Mouse (Mus musculus) lung, postnatal 10 days (tissue): ENCODE data around the gene Srgap3.
"Not testable (repeated sequence)": the region's sequence is repeated elsewhere in the genome, so short reads cannot be mapped to it uniquely, and the experiment has no call there.

ENCODE experiments used
- DNase-seq: peaks from one replicate; pipeline ENCODE4 v3.0.0; 2021

Gene Srgap3

DNA sequence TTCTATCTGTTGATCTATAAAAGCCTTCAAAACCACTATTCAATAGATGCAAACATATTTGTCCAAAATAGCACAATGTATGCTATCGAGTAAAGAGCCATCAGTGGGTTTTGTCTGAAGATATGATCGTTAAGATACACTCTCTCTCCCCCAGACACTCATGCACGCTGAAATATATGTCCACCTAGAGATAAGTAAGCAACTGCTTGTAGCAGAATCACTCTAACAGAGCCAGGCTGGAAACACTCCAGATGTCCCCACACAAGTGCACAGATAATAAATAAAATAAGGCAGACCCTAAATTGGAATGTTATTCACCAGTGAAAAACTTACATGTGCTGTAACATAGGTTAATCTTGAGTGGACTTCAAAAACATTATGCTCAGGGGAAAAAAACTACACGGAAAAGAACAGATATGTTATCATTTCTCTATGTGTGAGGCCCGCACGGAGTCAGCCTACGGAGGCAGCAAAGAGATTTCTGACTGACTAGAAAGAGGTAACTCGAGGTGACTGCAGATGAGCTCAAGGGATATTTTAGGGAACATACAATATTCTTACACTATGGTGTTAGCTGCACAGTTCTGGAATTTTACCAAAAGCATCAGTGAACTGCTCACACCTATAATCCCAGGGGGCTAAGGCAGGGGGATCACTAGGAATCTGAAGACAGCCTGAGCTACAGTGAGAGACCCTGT, 39.0 kb downstream of the Srgap3 start:
- DNase-seq = no peak

- DNase-seq = no peak
Observed at GRCm38 (mm10) chr6:112903796-112904195, 43.3 kb downstream of the Srgap3 start.

GRCm38 (mm10) chr6:112903226-112903625, 43.8 kb downstream of the Srgap3 start:
- DNase-seq = no peak

DNA sequence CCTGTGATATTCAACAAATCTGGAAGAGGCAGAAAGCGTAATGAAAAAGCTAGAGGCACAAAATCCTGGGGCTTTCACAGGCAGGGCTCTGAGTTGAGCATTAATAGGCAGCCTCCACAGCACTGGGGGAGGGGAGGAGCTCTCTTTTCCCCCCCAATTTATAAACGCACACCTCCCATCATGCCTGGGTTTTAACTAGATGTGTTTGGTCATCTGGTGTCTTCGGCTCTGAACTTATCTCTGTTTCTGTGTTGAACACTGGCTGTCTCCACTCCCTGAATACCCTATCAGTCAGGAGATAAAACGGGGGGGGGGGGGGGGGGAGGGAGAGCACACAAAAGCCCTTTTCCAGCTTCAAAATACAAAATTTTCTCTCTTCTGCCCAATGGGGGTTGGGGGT, 44.3 kb downstream of the Srgap3 start:
- no peak for DNase-seq

GRCm38 (mm10) chr6:112900306-112900705, 46.8 kb downstream of the Srgap3 start:
- no peak for DNase-seq

- no peak for DNase-seq
Observed at GRCm38 (mm10) chr6:112899711-112900110, 47.4 kb downstream of the Srgap3 start.

DNA sequence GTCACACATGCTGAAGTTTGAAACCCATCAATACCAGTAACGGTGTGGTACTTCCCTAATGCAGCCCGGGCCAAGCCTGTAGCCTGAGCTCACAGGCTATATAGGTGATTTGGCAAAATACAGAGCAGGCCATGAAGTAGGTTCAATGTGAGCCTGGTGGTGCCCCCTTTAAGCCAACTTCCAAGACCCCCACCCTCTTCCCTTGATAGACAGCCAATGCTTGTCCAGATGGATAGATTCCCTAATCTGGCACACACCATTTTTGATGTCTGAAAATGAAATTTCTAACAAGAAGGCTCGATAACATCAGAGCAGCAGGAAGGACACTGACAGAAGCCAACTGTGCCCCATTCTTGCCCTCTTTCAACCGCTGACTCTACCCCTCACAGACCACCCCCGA, 47.8 kb downstream of the Srgap3 start:
- DNase-seq = no peak

DNA sequence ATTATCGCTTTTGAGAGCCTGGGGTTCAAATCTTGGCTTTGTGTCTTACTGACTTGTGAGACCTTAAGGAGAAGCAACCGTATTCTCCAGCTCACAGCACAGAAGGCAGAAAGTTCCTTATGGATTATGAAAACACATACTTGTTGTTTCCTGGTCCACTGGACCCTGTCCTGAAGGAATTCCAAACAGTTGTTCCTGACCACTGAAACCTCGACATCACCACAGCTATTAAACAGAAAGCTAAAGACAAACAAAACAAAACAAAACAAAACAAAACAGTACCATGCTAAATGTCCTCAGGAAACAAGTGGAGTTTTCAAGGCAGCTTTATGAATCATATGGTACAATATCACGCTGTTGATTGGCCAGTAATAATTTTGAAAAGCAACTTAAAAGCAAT, 48.6 kb downstream of the Srgap3 start:
- DNase-seq = no peak

DNA sequence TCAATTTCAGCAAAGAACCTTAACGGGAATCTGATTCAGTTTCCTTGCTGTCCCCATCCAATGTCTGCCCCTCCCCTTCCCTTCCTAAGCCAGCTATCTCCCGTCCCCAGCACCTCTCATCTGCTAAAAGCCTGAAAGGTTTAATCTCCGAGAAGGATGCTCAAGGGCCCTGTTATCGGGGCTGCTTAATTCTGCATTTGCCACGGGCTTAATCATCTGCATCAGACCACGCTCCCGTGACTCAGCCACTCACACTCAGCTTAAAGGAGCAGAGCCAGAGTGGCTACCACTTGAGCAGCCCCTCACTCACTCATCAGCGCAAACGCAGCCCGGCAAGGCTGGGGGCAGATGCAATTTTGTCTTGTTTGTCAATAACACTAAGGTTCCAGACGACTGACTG, 50.7 kb downstream of the Srgap3 start:
- no peak for DNase-seq

DNA sequence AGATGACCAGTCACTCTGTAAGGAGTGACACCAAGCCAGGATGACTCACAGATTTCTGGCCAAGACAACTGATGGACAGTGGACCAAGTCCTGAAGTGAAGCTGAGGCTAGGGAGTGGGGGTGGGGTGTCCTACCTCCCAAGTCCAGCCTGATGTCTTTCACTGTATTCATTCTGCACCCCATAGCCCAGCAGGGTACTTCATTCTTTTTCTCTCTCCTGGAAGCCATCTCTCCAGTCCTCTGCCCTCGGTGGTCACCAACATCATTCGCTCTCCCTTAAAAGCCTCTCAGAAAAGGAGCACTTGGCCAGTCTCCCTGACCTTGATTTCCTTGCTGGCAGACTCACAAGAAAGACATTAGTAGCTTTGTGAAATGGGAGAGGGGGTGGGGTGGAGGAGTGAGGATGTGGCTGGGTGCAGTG, 56.7 kb downstream of the Srgap3 start:
- DNase-seq = peak; percentile 36

- no peak for DNase-seq
Observed at GRCm38 (mm10) chr6:112883588-112884135, 63.4 kb downstream of the Srgap3 start.

DNA sequence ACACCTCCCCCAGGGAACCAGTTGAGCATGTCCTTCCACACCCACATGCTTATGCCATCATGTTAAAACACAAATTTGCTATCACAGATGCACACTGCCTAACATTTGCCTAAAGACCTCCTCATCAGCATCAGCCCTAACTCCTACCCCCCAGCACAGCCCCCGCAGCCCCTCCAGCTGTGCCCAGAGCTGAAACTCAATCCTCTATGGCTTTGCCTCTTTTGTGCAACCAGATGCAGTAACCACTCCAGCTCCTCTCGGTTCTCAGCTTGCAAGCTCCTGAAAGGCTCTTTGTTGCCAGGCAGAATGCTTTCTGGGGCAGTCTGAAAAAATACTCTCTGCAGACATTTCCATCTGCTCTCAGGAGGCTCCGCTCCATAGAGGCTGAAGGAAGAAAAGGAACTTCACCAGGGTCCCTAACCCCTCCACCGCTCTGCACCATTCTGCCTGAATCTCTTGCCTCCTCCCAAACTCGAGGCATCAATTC, 67.0 kb downstream of the Srgap3 start:
- DNase-seq = no peak

GRCm38 (mm10) chr6:112879154-112879553, 67.9 kb downstream of the Srgap3 start:
- no peak for DNase-seq

GRCm38 (mm10) chr6:112873089-112873835, 73.8 kb downstream of the Srgap3 start:
- no peak for DNase-seq

DNA sequence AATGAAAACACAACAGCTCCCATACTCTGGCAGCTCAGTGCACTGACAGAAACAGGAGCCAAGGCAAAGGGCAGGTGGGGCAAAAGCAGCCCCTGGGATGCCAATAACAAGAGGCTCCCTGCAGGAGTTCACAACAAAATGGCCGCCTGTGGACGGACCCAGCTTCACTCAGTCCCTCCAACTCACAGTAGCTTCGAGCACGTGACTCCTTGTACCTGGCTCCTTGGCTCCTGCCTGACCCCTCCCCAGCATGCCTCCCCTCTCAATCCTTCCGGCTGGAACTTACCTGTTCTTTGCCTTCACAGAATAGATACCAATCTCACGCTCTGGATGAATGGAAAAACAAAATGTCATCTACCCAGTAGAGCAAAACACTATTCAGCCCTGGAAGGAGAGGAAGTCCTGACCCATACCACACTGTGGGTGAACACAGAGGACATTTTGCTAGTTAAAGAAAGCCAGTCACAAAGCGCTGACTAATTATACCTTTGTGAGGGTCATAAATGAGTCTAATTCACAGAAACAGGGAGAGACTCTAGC, 75.8 kb downstream of the Srgap3 start:
- no peak for DNase-seq

- no peak for DNase-seq
Observed at GRCm38 (mm10) chr6:112868197-112868957, 78.7 kb downstream of the Srgap3 start.

- no peak for DNase-seq
Observed at GRCm38 (mm10) chr6:112866096-112866495, 81.0 kb downstream of the Srgap3 start.

GRCm38 (mm10) chr6:112865021-112865531, 82.0 kb downstream of the Srgap3 start:
- peak; percentile 57 for DNase-seq

DNA sequence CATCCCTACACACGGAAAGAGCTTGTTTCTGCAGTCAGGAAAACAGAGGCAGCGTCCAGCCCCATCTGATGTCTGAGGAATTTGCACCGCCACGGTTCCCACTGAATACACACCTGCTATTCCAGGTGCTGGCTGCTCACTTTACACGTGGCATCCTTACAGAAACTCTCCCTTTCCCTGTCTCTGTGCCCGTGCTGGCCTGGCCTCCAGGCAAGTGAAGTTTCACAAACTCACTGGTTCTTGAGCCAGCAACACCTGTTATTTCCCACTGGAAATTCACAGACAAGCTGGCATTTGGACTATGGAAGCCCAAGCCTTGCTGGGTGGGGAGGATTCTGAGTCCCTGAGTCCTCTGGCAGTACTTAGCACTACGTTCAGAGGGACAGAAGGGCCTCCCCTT, 84.6 kb downstream of the Srgap3 start:
- no peak for DNase-seq

GRCm38 (mm10) chr6:112861351-112862297, 85.4 kb downstream of the Srgap3 start:
- no peak for DNase-seq

DNA sequence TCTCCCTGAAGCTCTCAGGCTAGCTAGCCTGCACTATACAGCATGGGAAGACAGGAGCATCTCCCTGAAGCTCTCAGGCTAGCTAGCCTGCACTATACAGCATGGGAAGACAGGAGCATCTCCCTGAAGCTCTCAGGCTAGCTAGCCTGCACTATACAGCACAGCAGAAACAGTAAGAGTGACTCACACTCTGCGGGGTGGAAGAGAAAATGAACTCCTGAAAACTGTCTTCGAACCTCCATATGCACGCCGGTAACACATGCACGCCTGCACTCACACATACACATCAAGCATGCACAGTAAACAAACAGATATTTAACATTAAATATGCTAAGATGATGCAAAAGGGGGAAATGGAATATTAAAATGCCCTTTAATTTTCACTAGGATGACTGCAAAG, 86.8 kb downstream of the Srgap3 start:
- DNase-seq = not testable (repeated sequence)

DNA sequence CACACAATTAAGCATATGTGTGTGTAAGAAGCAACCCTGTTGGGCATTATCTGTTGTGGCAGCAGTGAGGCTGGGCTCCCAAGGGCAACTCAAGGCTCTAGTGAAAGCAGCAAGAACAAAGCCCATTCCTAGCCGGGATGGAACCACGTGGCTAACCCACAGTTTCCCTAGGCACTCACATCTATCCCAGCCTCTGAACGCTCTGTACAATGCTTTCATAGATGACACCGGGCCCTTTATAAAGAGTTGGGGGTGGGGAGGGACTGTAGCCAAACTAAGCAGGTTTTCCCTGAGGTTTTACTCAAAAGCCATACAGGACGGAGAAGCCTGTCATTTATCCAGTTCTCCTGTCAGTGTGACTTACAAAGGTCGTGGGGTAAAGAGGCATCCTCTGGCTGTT, 90.0 kb downstream of the Srgap3 start:
- DNase-seq = no peak
